In genomic region chr14:45629938-45630337, GRCm38 (mm10) we compare ENCODE assay signal across 29 mouse cellular contexts. TPM values are rescaled to one million over a fixed set of nuclear protein-coding genes. Genes with fewer than 3 reads are reported as not detected.
DNase-seq lines count a peak whose midpoint lies in the region; ATAC-seq and TF ChIP-seq lines count a peak whose summit lies in the region.
"Had no signal": no experiment of that assay in that cellular context is flagged by ENCODE, and none has a peak within 500 bp of the region (broad histone marks: within the 10 kb centered on the region; RNA-seq: fewer than 3 reads in every experiment).

No protein-coding gene starts in this region.

- no peak overlapping the region for H3K4me2 ChIP-seq in heart, embryonic 11.5 days
- peak overlapping the region; percentile 18; the same call in 1 of the 2 replicates for H3K4me2 ChIP-seq in heart, embryonic 14.5 days (ENCODE audit: low read length)
- H3K4me2 ChIP-seq in heart, postnatal 0 days (ENCODE audit: low read depth, low read length): no peak overlapping the region
- H3K4me2 ChIP-seq: embryonic facial prominence, embryonic 12.5 days; embryonic facial prominence, embryonic 15.5 days; hindbrain, embryonic 13.5 days; intestine, embryonic 15.5 days had no signal

- no peak for TF ChIP-seq EP300 in heart, postnatal 0 days (IDR thresholded peaks at IDR 0.05; ENCODE audit: low read depth)

- intact Hi-C loops in heart, postnatal 25 days (cut with DNase I): no loop called here
- intact Hi-C loops in heart, postnatal 36 days (cut with DNase I): no loop called here

- no peaks in the 10 kb centered on the region for H3K36me3 ChIP-seq in heart, embryonic 11.5 days (ENCODE audit: control insufficient read depth, insufficient read depth, low read length)
- no peaks in the 10 kb centered on the region for H3K36me3 ChIP-seq in heart, embryonic 14.5 days (ENCODE audit: control insufficient read depth, insufficient read depth, low read length)
- H3K36me3 ChIP-seq in heart, postnatal 0 days (replicated peaks; ENCODE audit: control insufficient read depth, insufficient read depth, low read length): no peaks in the 10 kb centered on the region
- H3K36me3 ChIP-seq: embryonic facial prominence, embryonic 12.5 days; embryonic facial prominence, embryonic 15.5 days; hindbrain, embryonic 10.5 days; hindbrain, embryonic 13.5 days; intestine, embryonic 15.5 days had no signal

- no peak for DNase-seq in heart, postnatal 25 days (ENCODE audit: low spot score)
- no peak for DNase-seq in heart, postnatal 36 days
- no peak for DNase-seq in heart, postnatal 0 days (ENCODE audit: low spot score)
- DNase-seq in heart, postnatal 4 days: no peak
- no peak for DNase-seq in adrenal gland, postnatal 10 days
- DNase-seq: adrenal gland, postnatal 14 days; B cell, adult 2 months; cerebellum, adult 11 months; cerebellum, adult 2 months; cerebellum, adult 9-11 months; cerebellum, postnatal 25 days; forebrain, postnatal 0 days; gastrocnemius, adult 2 months; gastrocnemius, postnatal 14 days; heart, adult 18-20 months; kidney, adult 11 months; kidney, adult 8-10 months had no signal

- H3K9me3 ChIP-seq in heart, embryonic 11.5 days (replicated peaks; ENCODE audit: control insufficient read depth, low read length): no peaks in the 10 kb centered on the region
- no peaks in the 10 kb centered on the region for H3K9me3 ChIP-seq in heart, embryonic 14.5 days (ENCODE audit: control insufficient read depth, low read length)
- no peaks in the 10 kb centered on the region for H3K9me3 ChIP-seq in heart, postnatal 0 days (replicated peaks; ENCODE audit: control insufficient read depth, low read length)
- H3K9me3 ChIP-seq: embryonic facial prominence, embryonic 12.5 days; embryonic facial prominence, embryonic 15.5 days; G1E; hindbrain, embryonic 10.5 days; hindbrain, embryonic 13.5 days; intestine, embryonic 15.5 days had no signal

- ATAC-seq in heart, embryonic 11.5 days (replicated peaks; ENCODE audit: insufficient number of reproducible peaks, low FRiP score, low TSS enrichment): no peak
- ATAC-seq in heart, embryonic 14.5 days (ENCODE audit: insufficient number of reproducible peaks, insufficient read depth, low FRiP score, low read depth): no peak
- peak; percentile 73; the same call in 1 of the 2 replicates for ATAC-seq in heart, postnatal 0 days (ENCODE audit: insufficient read depth, low read depth)
- ATAC-seq: forebrain, embryonic 14.5 days; forebrain, postnatal 0 days; hindbrain, embryonic 16.5 days; intestine, embryonic 15.5 days; Patski had no signal

- H3K4me3 ChIP-seq in heart, embryonic 11.5 days (ENCODE audit: low read depth, low read length): no peak overlapping the region
- H3K4me3 ChIP-seq in heart, embryonic 14.5 days (ENCODE audit: control insufficient read depth in 1 of 2, insufficient read depth in 1 of 2, low read depth in 1 of 2, low read length in 2 of 2): no peak overlapping the region
- H3K4me3 ChIP-seq in heart, postnatal 0 days (ENCODE audit: low read depth, low read length): no peak overlapping the region
- H3K4me3 ChIP-seq: embryonic facial prominence, embryonic 12.5 days; embryonic facial prominence, embryonic 15.5 days; gastrocnemius, adult 2 months; hindbrain, embryonic 10.5 days; hindbrain, embryonic 13.5 days; intestine, embryonic 15.5 days had no signal

- no peak for TF ChIP-seq CTCF in heart, postnatal 0 days (IDR thresholded peaks at IDR 0.05; ENCODE audit: low read depth)

- no peaks in the 10 kb centered on the region for H3K27me3 ChIP-seq in heart, embryonic 11.5 days (ENCODE audit: control insufficient read depth, insufficient read depth, low read length)
- H3K27me3 ChIP-seq in heart, embryonic 14.5 days (ENCODE audit: control insufficient read depth, insufficient read depth, low read length): no peaks in the 10 kb centered on the region
- H3K27me3 ChIP-seq in heart, postnatal 0 days (ENCODE audit: control insufficient read depth, insufficient read depth, low read length): no peaks in the 10 kb centered on the region
- H3K27me3 ChIP-seq: CH12.LX; embryonic facial prominence, embryonic 12.5 days; embryonic facial prominence, embryonic 15.5 days; hindbrain, embryonic 13.5 days; intestine, embryonic 15.5 days; Patski had no signal

- H3K9ac ChIP-seq in heart, embryonic 11.5 days (ENCODE audit: low read depth, low read length): no peak overlapping the region
- H3K9ac ChIP-seq in heart, embryonic 14.5 days (ENCODE audit: low read length): no peak overlapping the region
- H3K9ac ChIP-seq in heart, postnatal 0 days (replicated peaks; ENCODE audit: low read depth, low read length): no peak overlapping the region
- H3K9ac ChIP-seq: embryonic facial prominence, embryonic 12.5 days; embryonic facial prominence, embryonic 15.5 days; forebrain, postnatal 0 days; hindbrain, embryonic 13.5 days; intestine, embryonic 15.5 days had no signal

- H3K4me1 ChIP-seq in heart, embryonic 11.5 days (ENCODE audit: control insufficient read depth, insufficient read depth, low read length): peaks cover 12% of the 10 kb centered on the region
- peaks cover 0 to 17% of the 10 kb centered on the region in 2 experiments; a peak in 3 of 4 replicates for H3K4me1 ChIP-seq in heart, embryonic 14.5 days (ENCODE audit: control insufficient read depth in 2 of 2, insufficient read depth in 2 of 2, low read length in 2 of 2)
- H3K4me1 ChIP-seq in heart, postnatal 0 days (ENCODE audit: control insufficient read depth, insufficient read depth): peaks cover 12% of the 10 kb centered on the region
- H3K4me1 ChIP-seq: embryonic facial prominence, embryonic 12.5 days; embryonic facial prominence, embryonic 15.5 days; hindbrain, embryonic 10.5 days; hindbrain, embryonic 13.5 days; intestine, embryonic 15.5 days had no signal

- peak overlapping the region; percentile 59; the same call in 1 of the 2 replicates for H3K27ac ChIP-seq in heart, embryonic 11.5 days (ENCODE audit: low read depth, low read length)
- H3K27ac ChIP-seq in heart, embryonic 14.5 days (replicated peaks in 1 of 2; ENCODE audit: control insufficient read depth in 1 of 2, insufficient read depth in 1 of 2, low read depth in 2 of 2, low read length in 2 of 2): peak overlapping the region; percentile 58 to 66; a peak in 2 of 4 replicates
- H3K27ac ChIP-seq in heart, postnatal 0 days (ENCODE audit: low read depth): peak overlapping the region; percentile 70
- H3K27ac ChIP-seq: embryonic facial prominence, embryonic 12.5 days; embryonic facial prominence, embryonic 15.5 days; gastrocnemius, adult 2 months; hindbrain, embryonic 10.5 days; hindbrain, embryonic 13.5 days; intestine, embryonic 15.5 days had no signal

- 35% methylated on average over 1 of the region's 1 CpGs for WGBS in heart, embryonic 11.5 days (ENCODE audit: insufficient replicate concordance)
- 14% methylated on average over 1 of the region's 1 CpGs for WGBS in heart, embryonic 14.5 days
- WGBS in heart, postnatal 0 days: 9% methylated on average over 1 of the region's 1 CpGs

RNA-seq across cellular contexts. Expression of gene Ddhd1, which starts 28.0 kb away (rescaled TPM):
- 12.6 and 13.9 TPM in 2 replicates for polyA plus RNA-seq in heart, embryonic 11.5 days (2014; fragmentation: Nextera tagmentation; extraction: Ambion mirVana)
- 1 to 10 TPM; 8.2 to 8.3 TPM for total RNA-seq in heart, postnatal 25 days (2021)
- polyA plus RNA-seq in heart, embryonic 14.5 days (2014; fragmentation: Nextera tagmentation; extraction: Ambion mirVana): 12.7 and 13.8 TPM in 2 replicates
- total RNA-seq in heart, postnatal 36 days (2021): 1 to 10 TPM; 8.6 to 9.3 TPM
- total RNA-seq in heart, postnatal 0 days (2014; rRNA removed; ENCODE audit: low replicate concordance): 12.0 and 18.6 TPM in 2 replicates
- 3.4 and 3.6 TPM in 2 replicates for polyA plus RNA-seq in heart, postnatal 0 days (2015; fragmentation: Nextera tagmentation; extraction: Ambion mirVana)
- total RNA-seq in heart, postnatal 4 days (2021): 10 to 100 TPM; 17.7 to 19.8 TPM
- 10 to 100 TPM; 19.3 to 32.5 TPM for total RNA-seq in adrenal gland, postnatal 10 days (2021)
